Mouse (Mus musculus) small intestine, adult 2 months (tissue): ENCODE data around the gene Chst3. TPM values are rescaled to one million over a fixed set of nuclear protein-coding genes. Genes with fewer than 3 reads are reported as not detected.
"Not testable (repeated sequence)": the region's sequence is repeated elsewhere in the genome, so short reads cannot be mapped to it uniquely, and the experiment has no call there.

Source experiments
- H3K27ac ChIP-seq: fragments of 200-500 bp; 2 replicates; pipeline ENCODE4 v1.5.1; 2012; ENCODE audit warnings: low read depth, low read length, control low read depth, inconsistent platforms; ENCODE audit not compliant: insufficient read depth
- H3K27me3 ChIP-seq: fragments of 200-500 bp; 2 replicates; pipeline ENCODE4 v1.6.1; 2012; ENCODE audit warnings: mild to moderate bottlenecking, moderate library complexity, low read length, inconsistent platforms; ENCODE audit not compliant: control insufficient read depth, insufficient read depth
- H3K36me3 ChIP-seq: fragments of 200-500 bp; 2 replicates; pipeline ENCODE4 v1.6.1; 2012; ENCODE audit warnings: mild to moderate bottlenecking, low read length, control low read depth, inconsistent platforms; ENCODE audit not compliant: control insufficient read depth, insufficient read depth
- H3K4me1 ChIP-seq: fragments of 200-500 bp; 2 replicates; pipeline ENCODE4 v1.6.1; 2012; ENCODE audit warnings: low read length, inconsistent platforms, mixed read lengths; ENCODE audit not compliant: control insufficient read depth, insufficient read depth, insufficient read length
- H3K4me3 ChIP-seq: fragments of 200-500 bp; 2 replicates; pipeline ENCODE4 v1.5.1; 2012; ENCODE audit warnings: low read depth, mild to moderate bottlenecking, control low read depth, inconsistent platforms, low read length, moderate library complexity
- CTCF ChIP-seq: fragments of 200-500 bp; IDR thresholded peaks from 2 replicates; pipeline ENCODE4 v1.5.1; 2012; ENCODE audit warnings: low read depth, mild to moderate bottlenecking, control low read depth, inconsistent platforms, low read length, moderate library complexity, mixed read lengths; ENCODE audit not compliant: insufficient replicate concordance, insufficient read length; ENCODE audit errors: extremely low read depth
- POLR2A ChIP-seq: fragments of 200-500 bp; IDR thresholded peaks from 2 replicates; pipeline ENCODE4 v1.6.1; 2012; ENCODE audit warnings: low read depth, mild to moderate bottlenecking, control low read depth, inconsistent platforms, low read length, moderate library complexity
- WGBS: fragments of 180-500 bp; shearing (Covaris S2); methylation state at CpG from one replicate; pipeline ENCODE4 v1.1.7; 2018; 5-methylcytosine and 5-hydroxymethylcytosine counted together
- polyA plus RNA-seq: library from polyadenylated mRNA; depleted of rRNA; stranded (reverse); fragments of >200 nt; gene quantifications from 2 replicates; pipeline ENCODE4 v1.2.3, GENCODE M21; 2012

Chst3 gene
- polyA plus RNA-seq, 1 experiment: 4.2 TPM

DNA sequence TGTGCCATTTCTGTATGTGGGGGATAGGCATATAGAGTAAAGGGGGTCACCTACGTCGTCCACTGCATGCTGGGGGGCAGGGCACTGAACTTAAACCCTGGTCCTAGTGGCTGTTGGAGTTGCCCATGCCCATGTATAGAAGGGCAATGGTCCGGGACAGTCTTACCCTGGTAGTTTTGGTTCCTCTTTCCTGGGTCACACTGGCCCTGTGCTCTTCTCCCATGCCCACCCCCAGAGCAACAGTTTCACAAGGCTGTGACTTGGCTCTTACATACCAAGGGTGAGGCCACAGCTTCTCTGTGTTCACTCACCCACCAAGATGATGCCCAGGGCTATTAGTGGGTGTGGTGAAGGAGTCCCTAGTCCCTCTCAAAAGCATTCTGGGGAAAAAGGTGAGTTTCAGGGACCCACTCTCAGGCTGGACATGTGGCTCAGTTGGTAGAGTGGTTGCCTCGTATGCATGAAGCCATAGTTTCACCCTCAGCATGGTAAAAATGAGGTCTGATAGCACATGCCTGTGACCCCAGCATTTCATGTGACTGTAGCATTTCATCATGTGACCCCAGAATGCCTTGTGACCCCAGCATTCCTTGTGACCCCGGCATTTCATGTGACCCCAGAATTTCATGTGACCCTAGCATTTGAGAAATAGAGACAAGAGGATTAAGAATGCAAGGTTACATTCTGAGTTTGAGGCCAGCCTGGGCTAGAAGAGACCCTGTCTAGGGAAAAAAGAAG is 41.7 kb upstream of the Chst3 start:
- TF ChIP-seq CTCF (no peak), POLR2A (no peak)
- WGBS: 85% methylated on average over 5 of the region's 5 CpGs

DNA sequence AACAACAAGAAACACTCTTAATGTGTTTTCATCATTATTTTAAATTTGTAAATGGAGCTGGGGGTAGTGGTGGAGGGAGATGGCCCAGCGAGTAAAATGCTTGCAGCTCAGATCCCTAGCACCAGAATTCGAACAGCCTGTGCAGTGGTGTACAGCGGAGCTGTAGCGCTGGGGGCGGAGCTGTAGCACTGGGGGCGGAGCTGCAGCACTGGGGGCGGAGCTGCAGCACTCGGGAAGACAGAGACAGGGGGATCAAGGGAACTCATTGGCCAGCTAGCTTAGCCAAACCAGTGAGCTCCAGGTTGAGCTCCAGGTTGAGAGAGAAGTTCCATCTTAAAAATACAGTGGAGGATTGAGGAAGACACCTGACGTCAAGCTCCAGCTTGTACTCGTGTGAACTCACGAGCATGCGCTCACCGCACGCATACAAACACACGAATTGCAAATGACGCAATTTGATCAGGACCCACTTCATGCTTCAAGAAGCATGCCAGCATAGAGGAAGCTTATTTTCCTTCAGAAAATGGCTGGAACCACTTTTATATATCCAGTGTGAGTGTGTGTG is 38.3 kb upstream of the Chst3 start:
- WGBS: 74% methylated on average over 16 of the region's 16 CpGs
- H3K27ac ChIP-seq: peak overlapping the region; percentile 74; the same call in 1 of the 2 replicates
- H3K27me3 ChIP-seq: no peaks in the 10 kb centered on the region
- peaks cover 5% of the 10 kb centered on the region for H3K4me1 ChIP-seq
- H3K36me3 ChIP-seq: no peaks in the 10 kb centered on the region
- no peak for TF ChIP-seq CTCF
- TF ChIP-seq POLR2A: no peak
- H3K4me3 ChIP-seq: no peak overlapping the region

More for the DNA sequence above, 41.7 kb upstream of the Chst3 start:
- Histone ChIP-seq H3K4me3 (no peak overlapping the region), H3K36me3 (no peaks in the 10 kb centered on the region), H3K27ac (no peak overlapping the region), H3K4me1 (peaks cover 2% of the 10 kb centered on the region), H3K27me3 (no peaks in the 10 kb centered on the region)

DNA sequence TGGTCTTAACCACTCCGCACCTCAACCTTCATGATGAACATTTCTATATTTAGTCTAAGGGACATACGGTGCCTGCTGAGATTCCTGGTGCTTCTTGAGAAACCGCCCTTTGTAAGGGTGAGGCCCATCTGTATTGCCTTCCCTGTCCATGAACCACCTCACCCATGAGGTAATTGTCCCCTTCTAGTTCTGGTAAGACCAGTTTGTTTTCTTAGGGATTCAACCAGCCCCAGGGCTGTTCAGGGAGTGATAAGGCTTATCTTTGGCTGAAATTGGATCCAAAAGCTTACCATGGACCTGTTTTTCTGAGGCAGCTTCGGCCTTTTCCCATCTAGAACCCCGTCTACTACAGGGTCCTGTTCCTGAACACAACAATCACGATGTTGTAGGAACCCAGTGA is 37.0 kb upstream of the Chst3 start:
- peak overlapping the region; percentile 74 for H3K27ac ChIP-seq
- H3K27me3 ChIP-seq: no peaks in the 10 kb centered on the region
- H3K4me3 ChIP-seq: no peak overlapping the region
- TF ChIP-seq POLR2A (no peak), CTCF (no peak)
- WGBS: 28% methylated on average over 6 of the region's 6 CpGs
- no peaks in the 10 kb centered on the region for H3K36me3 ChIP-seq
- H3K4me1 ChIP-seq: peaks cover 6% of the 10 kb centered on the region

DNA sequence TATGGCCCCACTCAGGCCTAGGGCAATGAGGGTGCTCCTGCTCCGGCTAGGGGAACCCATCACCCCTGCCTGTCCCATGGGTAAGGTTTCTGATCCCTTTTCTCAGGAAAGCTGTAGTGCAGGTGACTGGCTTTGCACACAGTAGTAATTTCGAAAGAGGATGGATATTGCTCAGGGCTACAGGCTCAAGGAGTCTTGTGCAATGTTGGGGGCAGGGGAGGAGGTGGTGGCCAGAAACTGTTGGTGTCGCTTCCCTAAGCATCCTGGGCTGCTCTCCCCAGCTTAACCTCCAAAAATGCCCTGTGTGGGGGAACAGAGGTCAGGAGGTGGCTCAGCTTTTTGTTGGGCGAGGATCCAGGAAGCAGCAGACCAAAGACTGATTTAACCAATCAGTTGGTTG is 33.5 kb upstream of the Chst3 start:
- peaks cover 6% of the 10 kb centered on the region for H3K4me1 ChIP-seq
- no peak for TF ChIP-seq CTCF
- no peak for TF ChIP-seq POLR2A
- H3K4me3 ChIP-seq: no peak overlapping the region
- H3K36me3 ChIP-seq: no peaks in the 10 kb centered on the region
- H3K27me3 ChIP-seq: no peaks in the 10 kb centered on the region
- 62% methylated on average over 4 of the region's 4 CpGs for WGBS
- H3K27ac ChIP-seq: peak overlapping the region; percentile 24

DNA sequence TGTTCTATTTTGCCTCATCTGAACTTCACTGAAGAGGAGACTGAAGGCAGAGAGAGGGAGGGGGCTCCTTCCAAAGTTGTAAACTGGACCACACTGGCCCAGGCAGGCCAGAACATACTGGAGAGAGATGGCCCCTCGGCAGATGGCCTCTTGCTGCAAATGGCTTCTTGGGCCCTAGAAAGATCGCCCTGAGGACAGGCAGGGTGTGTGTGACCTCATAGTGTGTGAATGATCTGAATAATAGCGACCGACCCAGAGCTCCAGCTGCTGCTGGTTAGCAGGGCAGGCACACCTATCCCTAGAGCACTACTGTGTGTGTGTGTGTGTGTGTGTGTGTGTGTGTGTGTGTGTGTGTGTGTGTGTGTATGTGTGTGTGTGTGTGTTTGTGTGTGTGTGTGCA is 33.1 kb upstream of the Chst3 start:
- H3K4me3 ChIP-seq: no peak overlapping the region
- 78% methylated on average over 4 of the region's 4 CpGs for WGBS
- peak overlapping the region; percentile 24; the same call in 1 of the 2 replicates for H3K27ac ChIP-seq
- H3K27me3 ChIP-seq: no peaks in the 10 kb centered on the region
- H3K4me1 ChIP-seq: peaks cover 6% of the 10 kb centered on the region
- H3K36me3 ChIP-seq: no peaks in the 10 kb centered on the region
- TF ChIP-seq POLR2A (no peak), CTCF (no peak)

DNA sequence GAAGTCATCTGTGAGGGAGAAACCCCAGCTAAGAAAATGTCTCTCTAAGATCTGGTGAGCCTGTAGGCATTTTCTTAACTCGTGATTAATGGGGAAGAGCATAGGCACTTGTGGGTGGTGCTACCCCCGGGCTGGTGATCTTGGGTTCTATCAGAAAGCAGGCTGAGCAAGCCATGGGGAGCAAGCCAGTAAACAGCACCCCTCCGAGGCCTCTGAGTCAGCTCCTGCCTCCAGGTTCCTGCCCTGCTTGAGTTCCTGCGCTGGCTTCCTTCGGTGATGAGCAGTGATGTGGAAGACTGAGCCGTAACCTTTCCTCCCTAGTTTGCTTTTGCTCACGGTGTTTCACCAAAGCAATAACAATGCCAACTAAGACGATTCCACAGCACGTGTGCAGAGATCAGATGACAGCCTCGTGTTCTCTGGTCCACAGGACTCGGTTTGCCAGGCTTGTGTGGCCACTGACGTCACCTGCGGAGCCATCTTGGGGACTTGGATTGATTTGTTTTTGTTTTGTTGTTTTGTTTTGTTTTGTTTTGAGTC is 31.4 kb upstream of the Chst3 start:
- Histone ChIP-seq H3K4me3 (no peak overlapping the region), H3K27me3 (no peaks in the 10 kb centered on the region), H3K27ac (no peak overlapping the region), H3K4me1 (peaks cover 6% of the 10 kb centered on the region), H3K36me3 (no peaks in the 10 kb centered on the region)
- TF ChIP-seq CTCF (no peak), POLR2A (no peak)
- 89% methylated on average over 13 of the region's 13 CpGs for WGBS

DNA sequence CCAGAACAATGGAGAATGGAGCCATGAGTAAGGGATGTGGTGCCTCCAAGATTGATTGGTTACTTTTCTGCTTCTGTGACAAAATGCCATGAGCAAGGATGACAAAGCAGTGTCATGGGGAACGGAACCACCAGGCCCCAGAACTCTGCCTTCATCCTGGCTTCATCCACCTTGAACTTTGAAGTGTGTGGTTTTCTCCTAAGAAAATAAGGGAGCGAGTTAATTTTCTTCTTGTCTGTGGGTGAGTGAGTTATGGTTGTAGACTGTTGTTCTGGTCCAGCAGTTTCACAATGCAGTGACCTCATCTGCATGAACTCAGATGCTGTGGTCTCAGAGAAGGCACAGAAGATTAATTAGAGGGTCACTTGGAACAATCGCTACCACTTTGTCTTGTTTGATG is 29.3 kb upstream of the Chst3 start:
- H3K27ac ChIP-seq, H3K36me3 ChIP-seq, H3K27me3 ChIP-seq, H3K4me3 ChIP-seq, H3K4me1 ChIP-seq: not testable (repeated sequence)
- 82% methylated on average over 3 of the region's 3 CpGs for WGBS
